Mouse (Mus musculus) kidney, embryonic 14.5 days (tissue): ENCODE results near the gene Castor1. TPM values are rescaled to one million over a fixed set of nuclear protein-coding genes. Genes with fewer than 3 reads are reported as not detected.

Experiments
- ATAC-seq: fragments of 200-750 bp; cut with Nextera tagmentation; 2 replicates; pipeline ENCODE4 v1.8.0; 2017; ENCODE audit warnings: moderate number of reproducible peaks, mild to moderate bottlenecking, moderate TSS enrichment, moderate library complexity; ENCODE audit not compliant: low FRiP score, low TSS enrichment
- H3K27ac ChIP-seq: fragments of 300-500 bp; sonication (generic); 2 replicates; pipeline ENCODE4 v1.5.1; 2014; ENCODE audit warnings: low read depth, mild to moderate bottlenecking, low read length, moderate library complexity, mixed read lengths
- H3K27me3 ChIP-seq: fragments of 300-500 bp; sonication (generic); 2 replicates; pipeline ENCODE4 v1.6.1; 2014; ENCODE audit warnings: mild to moderate bottlenecking, low read length; ENCODE audit not compliant: control insufficient read depth, insufficient read depth
- H3K36me3 ChIP-seq: fragments of 300-500 bp; sonication (generic); 2 replicates; pipeline ENCODE4 v1.6.1; 2014; ENCODE audit warnings: low read length, mixed read lengths; ENCODE audit not compliant: control insufficient read depth, insufficient read depth
- H3K4me1 ChIP-seq: fragments of 300-500 bp; sonication (generic); 2 replicates; pipeline ENCODE4 v1.6.1; 2014; ENCODE audit warnings: low read length, mixed read lengths; ENCODE audit not compliant: control insufficient read depth, insufficient read depth
- H3K4me2 ChIP-seq: fragments of 300-500 bp; sonication (generic); replicated peaks from 2 replicates; pipeline ENCODE4 v1.6.1; 2014; ENCODE audit warnings: low read depth, mild to moderate bottlenecking, low read length
- H3K4me3 ChIP-seq: fragments of 300-500 bp; sonication (generic); 2 replicates; pipeline ENCODE4 v1.5.1; 2014; ENCODE audit warnings: mild to moderate bottlenecking, low read length
- H3K9ac ChIP-seq: fragments of 300-500 bp; sonication (generic); 2 replicates; pipeline ENCODE4 v1.6.1; 2014; ENCODE audit warnings: low read depth, mild to moderate bottlenecking, low read length, moderate library complexity
- H3K9me3 ChIP-seq: fragments of 300-500 bp; sonication (generic); 2 replicates; pipeline ENCODE4 v1.6.1; 2016; ENCODE audit warnings: low read length; ENCODE audit not compliant: control insufficient read depth
- WGBS: fragments of 180-500 bp; shearing (Covaris S2); extraction: QIAGEN DNeasy Blood & Tissue Kit; methylation state at CpG from one replicate; pipeline ENCODE4 v1.1.7; 2014; 5-methylcytosine and 5-hydroxymethylcytosine counted together
- polyA plus RNA-seq: library from polyadenylated mRNA; unstranded; fragments of >200 nt; fragmentation: Nextera tagmentation; extraction: Ambion mirVana; gene quantifications from 2 replicates; pipeline ENCODE4 v1.2.1, GENCODE M21; 2014

Gene Castor1
- polyA plus RNA-seq, 1 experiment from 2014 or later = 5.3 TPM

DNA sequence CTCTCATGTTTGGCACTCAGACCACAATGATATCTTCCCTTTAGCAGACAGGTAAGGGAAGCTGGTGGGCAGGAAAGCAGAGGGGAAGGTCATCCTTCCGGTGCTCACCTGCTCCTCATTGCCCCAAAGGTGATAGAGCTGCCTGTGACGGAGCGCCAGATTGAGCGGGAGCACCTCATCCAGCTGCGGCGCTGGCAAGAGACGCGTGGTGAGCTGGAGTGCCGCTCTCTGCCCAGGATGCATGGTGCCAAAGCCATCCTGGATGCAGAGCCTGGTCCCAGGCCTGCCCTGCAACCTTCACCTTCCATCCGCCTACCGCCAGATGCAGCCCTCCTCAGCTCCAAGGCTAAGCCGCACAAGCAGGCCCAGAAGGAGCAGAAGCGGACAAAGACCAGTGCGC is 3.5 kb upstream of the Castor1 start:
- ATAC-seq = no peak
- Histone ChIP-seq H3K4me2 (no peak overlapping the region), H3K4me1 (no peaks in the 10 kb centered on the region), H3K4me3 (no peak overlapping the region), H3K9me3 (no peaks in the 10 kb centered on the region), H3K9ac (no peak overlapping the region), H3K27me3 (0 out of 2 replicates have a peak, but pooled peaks cover 7% of the 10 kb centered on the region), H3K36me3 (peaks cover 54% of the 10 kb centered on the region), H3K27ac (no peak overlapping the region)
- 97% methylated on average over 14 of the region's 14 CpGs for WGBS

DNA sequence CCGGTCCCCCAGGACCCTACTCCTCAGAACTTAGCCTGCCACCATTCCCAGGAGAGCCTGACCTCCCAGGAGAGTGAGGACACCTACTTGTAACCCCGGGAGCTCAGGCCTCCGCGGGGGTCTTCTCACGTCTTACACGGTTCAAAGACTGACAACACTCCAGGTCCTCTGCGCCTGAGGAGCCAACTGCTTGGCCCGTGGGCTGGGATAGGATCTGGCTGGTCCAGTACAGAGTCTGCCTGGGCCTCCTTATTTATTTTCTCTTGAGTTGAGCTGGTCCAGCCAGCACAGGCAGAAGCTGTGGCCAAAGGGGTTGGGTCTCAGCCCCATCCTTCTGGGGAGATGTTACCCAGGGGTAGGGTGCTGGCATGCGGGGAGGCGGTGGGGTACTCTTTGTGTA is 3.0 kb upstream of the Castor1 start:
- H3K9ac ChIP-seq = no peak overlapping the region
- WGBS = 83% methylated on average over 10 of the region's 10 CpGs
- H3K4me1 ChIP-seq = no peaks in the 10 kb centered on the region
- H3K4me3 ChIP-seq = no peak overlapping the region
- ATAC-seq = no peak
- no peak overlapping the region for H3K4me2 ChIP-seq
- peaks cover 49% of the 10 kb centered on the region for H3K36me3 ChIP-seq
- no peaks in the 10 kb centered on the region for H3K9me3 ChIP-seq
- H3K27me3 ChIP-seq = 0 out of 2 replicates have a peak, but pooled peaks cover 7% of the 10 kb centered on the region
- H3K27ac ChIP-seq = no peak overlapping the region

DNA sequence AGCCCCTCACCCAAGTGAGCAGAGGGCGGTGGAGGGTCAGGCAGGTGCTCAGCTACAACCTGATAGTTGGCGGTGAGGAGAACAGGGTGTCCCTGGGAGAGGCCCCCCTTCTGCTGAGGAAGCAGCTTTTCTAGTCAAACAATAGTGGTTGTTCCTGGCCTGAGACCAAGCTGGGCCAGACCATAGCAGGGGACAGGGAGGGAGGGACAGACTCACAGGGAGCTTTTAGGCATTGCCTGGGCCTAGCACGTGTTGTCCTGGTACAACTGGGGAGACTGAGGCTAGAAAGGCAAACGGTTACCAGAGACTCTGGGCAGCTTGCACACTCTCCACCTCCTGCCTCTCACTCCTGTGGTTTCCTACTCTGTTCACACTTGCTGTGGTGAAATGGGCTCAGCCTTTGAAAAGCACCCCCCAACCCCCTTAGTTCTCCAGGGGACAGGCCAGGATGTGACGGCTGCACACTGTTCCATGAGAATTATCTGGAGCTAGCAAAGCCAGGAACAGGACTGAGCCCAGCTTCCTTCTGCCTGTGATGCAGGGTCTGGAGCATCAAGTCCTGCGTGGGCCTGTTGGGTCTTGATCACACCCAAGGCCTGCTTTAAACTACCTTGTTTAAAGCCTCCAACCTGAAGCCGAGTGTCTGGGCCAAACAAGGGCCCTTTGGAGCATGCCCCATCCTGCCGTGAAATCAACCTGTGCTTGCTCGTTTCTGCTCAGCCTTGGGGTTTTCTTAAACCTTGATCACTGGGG is 1.6 kb upstream of the Castor1 start:
- no peak overlapping the region for H3K9ac ChIP-seq
- ATAC-seq = no peak
- H3K27ac ChIP-seq = no peak overlapping the region
- no peak overlapping the region for H3K4me2 ChIP-seq
- H3K27me3 ChIP-seq = 0 out of 2 replicates have a peak, but pooled peaks cover 7% of the 10 kb centered on the region
- WGBS = 84% methylated on average over 9 of the region's 9 CpGs
- H3K4me3 ChIP-seq = no peak overlapping the region
- H3K9me3 ChIP-seq = no peaks in the 10 kb centered on the region
- H3K4me1 ChIP-seq = no peaks in the 10 kb centered on the region
- H3K36me3 ChIP-seq = peaks cover 42% of the 10 kb centered on the region

DNA sequence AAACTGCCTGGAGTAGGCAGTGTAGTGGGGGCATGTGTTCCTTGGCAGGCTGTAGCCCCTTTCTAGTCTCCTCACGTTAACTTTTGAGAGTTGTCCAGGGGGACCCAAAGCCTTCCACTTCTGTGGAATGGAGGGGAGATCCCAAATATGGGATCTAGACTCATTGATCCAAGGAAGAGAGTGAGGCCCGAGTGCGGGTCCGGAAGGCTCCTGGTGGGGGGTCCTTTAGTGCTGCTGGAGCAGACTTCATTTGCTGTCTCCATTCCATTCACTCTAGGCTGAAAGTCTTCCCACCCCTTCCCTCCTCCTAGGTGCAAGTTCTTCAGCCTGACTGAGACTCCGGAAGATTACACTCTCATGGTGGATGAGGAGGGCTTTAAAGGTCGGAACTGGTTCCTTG is 612 bp downstream of the Castor1 start:
- Histone ChIP-seq H3K9ac (peak overlapping the region; percentile 54; the same call in 1 of the 2 replicates), H3K27ac (no peak overlapping the region), H3K4me1 (0 out of 2 replicates have a peak, but pooled peaks cover under 1% of the 10 kb centered on the region), H3K27me3 (0 out of 2 replicates have a peak, but pooled peaks cover 7% of the 10 kb centered on the region), H3K36me3 (peaks cover 20% of the 10 kb centered on the region), H3K4me2 (peak overlapping the region; percentile 89), H3K4me3 (peak overlapping the region; percentile 37), H3K9me3 (no peaks in the 10 kb centered on the region)
- WGBS = 6% methylated on average over 6 of the region's 6 CpGs
- ATAC-seq = no peak

DNA sequence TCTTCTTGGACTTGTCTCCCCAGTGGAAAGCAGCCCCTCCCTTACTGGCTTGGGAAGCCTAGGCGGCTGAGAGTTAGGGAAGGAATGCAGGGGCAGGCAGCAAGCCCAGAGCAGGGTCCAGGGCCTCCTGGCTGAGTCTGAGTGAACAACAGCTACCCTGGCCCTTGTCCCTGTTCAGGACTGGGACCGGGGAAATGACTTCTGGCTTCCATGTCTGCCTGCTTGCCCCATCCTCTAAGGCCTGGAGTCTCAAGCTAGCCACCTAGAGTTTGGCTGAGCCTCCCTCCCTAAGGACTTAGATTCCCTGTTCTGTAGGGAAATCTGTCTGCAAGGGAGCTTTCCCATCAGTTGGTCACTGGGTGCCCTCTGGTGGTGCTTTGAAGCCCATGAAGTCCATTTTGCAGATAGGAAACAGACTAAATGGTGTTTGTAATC is 1.3 kb downstream of the Castor1 start:
- H3K4me3 ChIP-seq = no peak overlapping the region
- H3K9me3 ChIP-seq = no peaks in the 10 kb centered on the region
- H3K27me3 ChIP-seq = 0 out of 2 replicates have a peak, but pooled peaks cover 7% of the 10 kb centered on the region
- peak; percentile 18; the same call in 1 of the 2 replicates for ATAC-seq
- WGBS = 19% methylated on average over 2 of the region's 2 CpGs
- H3K9ac ChIP-seq = no peak overlapping the region
- H3K27ac ChIP-seq = no peak overlapping the region
- H3K36me3 ChIP-seq = peaks cover 14% of the 10 kb centered on the region
- H3K4me1 ChIP-seq = 0 out of 2 replicates have a peak, but pooled peaks cover 4% of the 10 kb centered on the region
- no peak overlapping the region; the same call in 1 of the 2 replicates for H3K4me2 ChIP-seq

DNA sequence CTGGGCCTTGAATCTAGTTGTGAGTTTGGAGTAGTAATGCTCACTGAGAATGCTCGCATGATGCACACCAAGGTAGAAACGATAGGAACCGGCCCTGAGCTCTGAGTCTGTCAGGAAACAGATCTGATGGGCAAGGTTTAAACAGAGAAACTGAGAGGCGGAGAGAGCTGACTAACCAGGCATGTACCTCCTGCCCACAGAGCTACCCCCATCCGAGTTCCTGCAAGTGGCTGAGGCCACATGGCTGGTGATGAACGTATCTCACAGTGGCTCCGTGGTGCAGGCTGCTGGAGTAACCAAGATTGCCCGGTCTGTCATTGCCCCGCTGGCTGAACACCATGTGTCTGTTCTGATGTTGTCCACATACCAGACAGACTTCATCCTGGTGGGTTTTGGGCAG is 1.9 kb downstream of the Castor1 start:
- 0 out of 2 replicates have a peak, but pooled peaks cover 7% of the 10 kb centered on the region for H3K27me3 ChIP-seq
- H3K4me3 ChIP-seq = no peak overlapping the region
- no peak for ATAC-seq
- H3K9me3 ChIP-seq = no peaks in the 10 kb centered on the region
- peaks cover 8% of the 10 kb centered on the region for H3K36me3 ChIP-seq
- H3K9ac ChIP-seq = no peak overlapping the region
- no peak overlapping the region for H3K4me2 ChIP-seq
- no peak overlapping the region for H3K27ac ChIP-seq
- 0 out of 2 replicates have a peak, but pooled peaks cover 4% of the 10 kb centered on the region for H3K4me1 ChIP-seq
- WGBS = 62% methylated on average over 9 of the region's 9 CpGs

DNA sequence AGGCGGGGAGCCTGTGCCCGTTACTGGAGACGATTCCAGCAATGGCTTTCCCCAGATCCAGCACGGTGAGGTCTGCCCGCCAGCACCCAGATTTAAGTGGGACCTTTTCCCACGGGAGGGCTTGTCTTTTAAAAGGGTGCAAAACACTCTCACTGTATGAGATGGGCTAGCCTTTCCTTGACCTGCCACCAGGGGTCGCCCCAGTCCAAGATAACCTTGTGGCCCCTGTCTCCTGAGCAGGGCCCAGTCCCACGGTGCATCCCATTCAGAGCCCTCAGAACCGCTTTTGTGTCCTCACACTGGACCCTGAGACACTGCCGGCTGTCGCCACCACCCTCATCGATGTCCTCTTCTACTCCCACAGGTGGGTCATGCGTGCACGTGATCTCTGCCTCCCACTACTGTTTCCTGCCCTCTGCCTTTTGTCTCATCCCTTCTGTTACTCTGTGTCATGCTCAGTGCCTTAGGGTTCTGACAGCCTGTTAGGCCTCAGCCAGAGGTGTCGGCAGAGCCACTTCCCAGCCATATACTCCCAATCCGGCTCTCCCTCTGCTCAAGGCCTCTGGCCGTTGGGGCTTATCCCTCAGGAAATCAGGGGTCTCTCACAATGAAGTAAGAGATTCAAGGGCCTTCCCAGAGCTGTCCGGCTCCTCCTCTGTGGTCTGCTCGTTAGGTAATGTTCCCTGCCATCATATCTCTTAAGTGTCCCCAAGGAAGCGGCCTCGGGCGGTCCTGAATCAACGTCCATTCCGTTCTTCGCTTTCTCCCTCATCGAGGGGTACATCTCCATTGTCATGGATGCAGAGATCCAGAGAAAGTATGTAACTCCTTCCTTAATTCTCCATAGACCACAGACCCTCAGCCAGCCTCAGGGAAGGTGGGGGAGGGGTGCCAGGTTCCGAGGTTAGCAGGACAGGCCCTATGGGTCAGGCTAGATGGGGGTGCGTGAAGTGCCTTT is 2.7 kb downstream of the Castor1 start:
- ATAC-seq = no peak
- 0 out of 2 replicates have a peak, but pooled peaks cover 4% of the 10 kb centered on the region for H3K4me1 ChIP-seq
- WGBS = 53% methylated on average over 28 of the region's 28 CpGs

DNA sequence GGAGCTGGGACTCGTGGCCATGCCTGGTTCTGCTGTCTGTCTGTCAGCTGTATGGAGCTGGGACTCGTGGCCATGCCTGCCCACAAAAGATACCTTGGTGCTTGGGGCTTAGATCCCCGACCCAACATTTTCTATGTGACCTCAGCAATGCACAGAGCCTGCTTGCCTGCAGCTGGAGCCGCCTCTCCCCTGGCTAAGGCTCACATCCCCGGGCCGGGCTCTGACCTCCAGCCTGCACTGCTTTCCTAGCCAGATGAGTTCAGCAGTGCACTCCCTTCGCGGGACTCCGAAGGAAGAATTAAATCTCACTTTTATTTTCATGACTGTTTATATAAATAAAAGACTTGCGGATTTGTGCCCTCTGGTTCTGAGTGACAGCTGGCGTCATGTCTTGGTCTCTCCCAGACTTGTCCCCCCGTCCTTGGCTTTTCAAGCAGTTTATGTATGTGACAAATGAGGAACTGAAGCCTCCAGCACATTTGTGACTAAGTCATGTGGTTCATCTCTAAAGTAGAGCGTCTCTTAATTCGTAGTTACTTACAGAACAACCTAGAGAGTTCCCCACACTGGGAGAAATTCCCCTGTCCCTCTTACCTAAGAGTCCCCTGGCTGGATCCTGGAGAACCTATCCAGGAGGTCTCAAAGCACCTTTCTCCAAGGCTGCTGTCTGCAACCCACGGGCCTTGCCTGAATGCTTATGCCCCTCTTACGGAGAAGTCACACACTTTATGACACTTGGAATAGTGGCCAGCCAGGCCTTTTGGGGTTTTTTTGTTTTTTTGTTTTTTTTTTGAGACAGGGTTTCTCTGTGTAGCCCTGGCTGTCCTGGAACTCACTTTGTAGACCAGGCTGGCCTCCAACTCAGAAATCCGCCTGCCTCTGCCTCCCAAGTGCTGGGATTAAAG is 4.3 kb downstream of the Castor1 start:
- no peak overlapping the region for H3K4me3 ChIP-seq
- no peak overlapping the region for H3K4me2 ChIP-seq
- 0 out of 2 replicates have a peak, but pooled peaks cover 4% of the 10 kb centered on the region for H3K4me1 ChIP-seq
- H3K9me3 ChIP-seq = no peaks in the 10 kb centered on the region
- no peaks in the 10 kb centered on the region for H3K36me3 ChIP-seq
- 63% methylated on average over 17 of the region's 17 CpGs for WGBS
- H3K9ac ChIP-seq = no peak overlapping the region
- 0 out of 2 replicates have a peak, but pooled peaks cover 7% of the 10 kb centered on the region for H3K27me3 ChIP-seq
- no peak for ATAC-seq
- H3K27ac ChIP-seq = no peak overlapping the region

More for the DNA sequence above, 2.7 kb downstream of the Castor1 start:
- Histone ChIP-seq H3K4me3 (no peak overlapping the region), H3K36me3 (peaks cover under 1% of the 10 kb centered on the region; the same call in 1 of the 2 replicates), H3K27ac (no peak overlapping the region), H3K9ac (no peak overlapping the region), H3K9me3 (no peaks in the 10 kb centered on the region), H3K4me2 (no peak overlapping the region), H3K27me3 (0 out of 2 replicates have a peak, but pooled peaks cover 7% of the 10 kb centered on the region)
